Comparison of ENCODE assay signal across 30 mouse cellular contexts in genomic region chr4:150394091-150394490, GRCm38 (mm10).
"Had no signal": no experiment of that assay in that cellular context is flagged by ENCODE, and none has a peak within 500 bp of the region (broad histone marks: within the 10 kb centered on the region; RNA-seq: fewer than 3 reads in every experiment).

No protein-coding gene starts in this region.

- H3K27ac ChIP-seq: heart, adult 2 months; heart, embryonic 10.5 days; heart, embryonic 13.5 days; heart, embryonic 15.5 days; hindbrain, embryonic 10.5 days; hindbrain, embryonic 12.5 days; hindbrain, embryonic 13.5 days; hindbrain, embryonic 14.5 days; hindbrain, embryonic 15.5 days; hindbrain, postnatal 0 days; intestine, embryonic 15.5 days; kidney, embryonic 15.5 days; kidney, postnatal 0 days; layer of hippocampus, adult 2 months had no signal

- H3K36me3 ChIP-seq: heart, embryonic 12.5 days; heart, embryonic 15.5 days; hindbrain, embryonic 12.5 days; hindbrain, embryonic 13.5 days; hindbrain, embryonic 15.5 days; intestine, embryonic 15.5 days had no signal

- H3K27me3 ChIP-seq: heart, embryonic 12.5 days; heart, embryonic 13.5 days; heart, embryonic 15.5 days; hindbrain, embryonic 12.5 days; hindbrain, embryonic 13.5 days; hindbrain, embryonic 15.5 days; intestine, embryonic 15.5 days; kidney, embryonic 15.5 days had no signal

- ATAC-seq: hindbrain, postnatal 0 days; inflammation-experienced regulatory T-cells, adult 6 months; intestine, embryonic 15.5 days; intestine, embryonic 16.5 days; intestine, postnatal 0 days had no signal

- H3K4me3 ChIP-seq: heart, adult 2 months; heart, embryonic 10.5 days; heart, embryonic 12.5 days; heart, embryonic 13.5 days; heart, embryonic 15.5 days; hindbrain, embryonic 10.5 days; hindbrain, embryonic 12.5 days; hindbrain, embryonic 13.5 days; hindbrain, embryonic 15.5 days; intestine, embryonic 15.5 days; kidney, embryonic 15.5 days; layer of hippocampus, adult 2 months had no signal

- DNase-seq: heart, adult 18-20 months; heart, adult 2 months; heart, postnatal 10 days; heart, postnatal 14 days; heart, postnatal 36 days; heart, postnatal 4 days; kidney, adult 11 months; kidney, adult 18-20 months; kidney, postnatal 14 days; kidney, postnatal 25 days; layer of hippocampus, adult 9-11 months; layer of hippocampus, postnatal 36 days had no signal

- H3K4me2 ChIP-seq: heart, embryonic 11.5 days; heart, embryonic 12.5 days; heart, embryonic 13.5 days; heart, embryonic 15.5 days; hindbrain, embryonic 12.5 days; hindbrain, embryonic 13.5 days; hindbrain, embryonic 14.5 days; hindbrain, embryonic 15.5 days; intestine, embryonic 15.5 days; kidney, embryonic 15.5 days had no signal

- H3K9me3 ChIP-seq: heart, embryonic 10.5 days; heart, embryonic 12.5 days; heart, embryonic 13.5 days; heart, embryonic 15.5 days; hindbrain, embryonic 10.5 days; hindbrain, embryonic 12.5 days; hindbrain, embryonic 13.5 days; hindbrain, embryonic 15.5 days; intestine, embryonic 15.5 days; kidney, embryonic 15.5 days had no signal

- H3K9ac ChIP-seq: heart, embryonic 12.5 days; heart, embryonic 13.5 days; heart, embryonic 15.5 days; hindbrain, embryonic 12.5 days; hindbrain, embryonic 13.5 days; hindbrain, embryonic 14.5 days; hindbrain, embryonic 15.5 days; intestine, embryonic 15.5 days; kidney, embryonic 15.5 days had no signal
